Mouse (Mus musculus): ENCODE measurements at regions not wholly inside any gene's neighbourhood (a gene's known extent, or its start where the extent isn't known, plus 50 kb on each side); places are given as distances from the start of the nearest gene placed in this dataset.

GRCm38 (mm10) chr10:45855514-45855913, 277.9 kb downstream of the Hace1 start:
- no peaks in the 10 kb centered on the region for H3K36me3 ChIP-seq (ENCODE audit: insufficient read depth)
- H3K27me3 ChIP-seq (ENCODE audit: insufficient read depth, low read length): no peaks in the 10 kb centered on the region
- no peak for DNase-seq
- no peak overlapping the region for H3K27ac ChIP-seq (ENCODE audit: low read depth, low read length)
- TF ChIP-seq CTCF (IDR thresholded peaks at IDR 0.05; ENCODE audit: low read depth): no peak
- no peak overlapping the region for H3K9ac ChIP-seq
- 81% methylated on average over 3 of the region's 3 CpGs for WGBS
- no peaks in the 10 kb centered on the region for H3K9me3 ChIP-seq (ENCODE audit: low read length)
- H3K4me3 ChIP-seq (ENCODE audit: low read depth, low read length): no peak overlapping the region
- no peaks in the 10 kb centered on the region for H3K4me1 ChIP-seq (ENCODE audit: insufficient read depth)
- ATAC-seq: no peak
- no peak overlapping the region for H3K4me2 ChIP-seq (ENCODE audit: low read depth)

DNA sequence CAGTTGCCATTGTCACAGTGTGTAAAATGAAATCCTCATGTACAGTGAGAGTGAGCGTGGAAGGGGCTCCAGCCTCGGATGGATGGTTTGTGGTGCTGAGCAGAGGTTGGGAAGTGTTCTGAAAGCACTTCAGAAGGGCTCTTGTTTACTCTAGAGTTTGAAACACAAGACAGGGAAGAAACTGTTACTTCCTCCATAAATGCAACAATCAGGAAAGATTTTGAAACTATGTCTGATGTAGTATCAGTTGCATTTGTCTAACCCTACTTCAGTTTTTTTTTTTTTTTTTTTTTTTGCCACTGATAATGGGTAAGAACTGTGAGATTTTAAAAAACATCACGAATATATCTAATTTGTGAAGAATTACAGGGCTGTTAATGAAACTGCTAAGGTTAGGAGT, 281.5 kb downstream of the Hace1 start:
- H3K4me1 ChIP-seq (ENCODE audit: insufficient read depth): no peaks in the 10 kb centered on the region
- ATAC-seq (no peak), DNase-seq (no peak)
- H3K4me3 ChIP-seq (ENCODE audit: low read depth, low read length): no peak overlapping the region
- no peaks in the 10 kb centered on the region for H3K9me3 ChIP-seq (ENCODE audit: low read length)
- H3K9ac ChIP-seq: no peak overlapping the region
- no peak overlapping the region for H3K4me2 ChIP-seq (ENCODE audit: low read depth)
- no peaks in the 10 kb centered on the region for H3K36me3 ChIP-seq (ENCODE audit: insufficient read depth)
- H3K27me3 ChIP-seq (ENCODE audit: insufficient read depth, low read length): no peaks in the 10 kb centered on the region
- no peak for TF ChIP-seq CTCF (IDR thresholded peaks at IDR 0.05; ENCODE audit: low read depth)
- WGBS: 69% methylated on average over 3 of the region's 3 CpGs
- H3K27ac ChIP-seq (ENCODE audit: low read depth, low read length): no peak overlapping the region

GRCm38 (mm10) chr10:45859909-45860308, 282.3 kb downstream of the Hace1 start:
- TF ChIP-seq CTCF (IDR thresholded peaks at IDR 0.05; ENCODE audit: low read depth): no peak
- no peak overlapping the region for H3K9ac ChIP-seq
- H3K4me1 ChIP-seq (ENCODE audit: insufficient read depth): no peaks in the 10 kb centered on the region
- WGBS: 39% methylated on average over 4 of the region's 4 CpGs
- no peaks in the 10 kb centered on the region for H3K27me3 ChIP-seq (ENCODE audit: insufficient read depth, low read length)
- no peak overlapping the region for H3K27ac ChIP-seq (ENCODE audit: low read depth, low read length)
- H3K9me3 ChIP-seq (ENCODE audit: low read length): no peaks in the 10 kb centered on the region
- no peak overlapping the region for H3K4me2 ChIP-seq (ENCODE audit: low read depth)
- no peak for DNase-seq
- H3K36me3 ChIP-seq (ENCODE audit: insufficient read depth): no peaks in the 10 kb centered on the region
- H3K4me3 ChIP-seq (ENCODE audit: low read depth, low read length): no peak overlapping the region
- ATAC-seq: no peak

DNA sequence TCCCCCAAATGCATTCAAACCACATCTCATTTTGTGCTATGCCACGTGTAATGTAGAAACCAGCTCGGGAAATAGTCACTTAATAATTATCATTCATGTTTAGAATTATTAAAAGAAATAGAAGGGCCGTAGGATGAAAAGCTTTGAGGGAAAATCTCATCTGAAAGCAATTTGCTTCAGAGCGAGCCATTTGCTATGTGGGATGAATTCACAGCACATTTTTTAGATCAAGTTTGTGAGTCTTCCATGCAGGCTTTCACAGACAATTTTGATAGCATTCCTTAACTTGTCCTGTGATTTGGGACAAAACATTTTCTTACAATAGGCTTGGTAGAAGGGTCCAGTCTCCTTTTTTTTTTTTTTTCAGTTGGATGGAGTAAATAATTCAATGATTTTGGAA, 283.1 kb downstream of the Hace1 start:
- H3K27ac ChIP-seq (ENCODE audit: low read depth, low read length): no peak overlapping the region

DNA sequence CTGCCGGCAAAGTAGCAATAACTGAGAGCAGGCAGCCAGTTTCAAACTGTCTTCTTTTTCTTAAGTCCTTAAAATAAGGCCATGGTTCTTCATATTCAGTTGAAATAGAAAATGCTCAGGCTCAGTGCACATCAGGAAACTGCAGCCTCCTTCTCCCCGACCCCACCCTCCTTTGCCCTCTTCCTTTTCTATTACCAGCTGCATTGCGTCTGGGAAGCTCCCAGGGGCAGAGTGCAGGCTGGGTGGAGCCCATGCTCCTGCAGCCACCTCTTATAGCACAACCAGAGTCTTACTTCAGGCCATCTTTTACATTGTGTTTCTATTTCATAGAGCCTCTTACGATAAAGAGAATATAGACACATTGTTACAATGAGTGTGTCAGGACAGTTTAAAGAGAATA, 288.2 kb downstream of the Hace1 start:
- no peak overlapping the region for H3K4me2 ChIP-seq (ENCODE audit: low read depth)
- H3K4me1 ChIP-seq (ENCODE audit: insufficient read depth): no peaks in the 10 kb centered on the region
- no peaks in the 10 kb centered on the region for H3K9me3 ChIP-seq (ENCODE audit: low read length)
- H3K9ac ChIP-seq: no peak overlapping the region
- no peak overlapping the region for H3K27ac ChIP-seq (ENCODE audit: low read depth, low read length)
- H3K4me3 ChIP-seq (ENCODE audit: low read depth, low read length): no peak overlapping the region
- ATAC-seq (no peak), DNase-seq (no peak)
- H3K27me3 ChIP-seq (ENCODE audit: insufficient read depth, low read length): no peaks in the 10 kb centered on the region
- 57% methylated on average over 4 of the region's 4 CpGs for WGBS
- no peaks in the 10 kb centered on the region for H3K36me3 ChIP-seq (ENCODE audit: insufficient read depth)
- TF ChIP-seq CTCF (IDR thresholded peaks at IDR 0.05; ENCODE audit: low read depth): no peak

More for the DNA sequence above, 283.1 kb downstream of the Hace1 start:
- no peaks in the 10 kb centered on the region for H3K4me1 ChIP-seq (ENCODE audit: insufficient read depth)
- no peaks in the 10 kb centered on the region for H3K27me3 ChIP-seq (ENCODE audit: insufficient read depth, low read length)
- no peak for TF ChIP-seq CTCF (IDR thresholded peaks at IDR 0.05; ENCODE audit: low read depth)
- H3K4me3 ChIP-seq (ENCODE audit: low read depth, low read length): no peak overlapping the region
- no peak overlapping the region for H3K4me2 ChIP-seq (ENCODE audit: low read depth)
- no peaks in the 10 kb centered on the region for H3K36me3 ChIP-seq (ENCODE audit: insufficient read depth)
- no peak overlapping the region for H3K9ac ChIP-seq
- H3K9me3 ChIP-seq (ENCODE audit: low read length): no peaks in the 10 kb centered on the region
- 48% methylated on average over 4 of the region's 4 CpGs for WGBS
- ATAC-seq (no peak), DNase-seq (no peak)

DNA sequence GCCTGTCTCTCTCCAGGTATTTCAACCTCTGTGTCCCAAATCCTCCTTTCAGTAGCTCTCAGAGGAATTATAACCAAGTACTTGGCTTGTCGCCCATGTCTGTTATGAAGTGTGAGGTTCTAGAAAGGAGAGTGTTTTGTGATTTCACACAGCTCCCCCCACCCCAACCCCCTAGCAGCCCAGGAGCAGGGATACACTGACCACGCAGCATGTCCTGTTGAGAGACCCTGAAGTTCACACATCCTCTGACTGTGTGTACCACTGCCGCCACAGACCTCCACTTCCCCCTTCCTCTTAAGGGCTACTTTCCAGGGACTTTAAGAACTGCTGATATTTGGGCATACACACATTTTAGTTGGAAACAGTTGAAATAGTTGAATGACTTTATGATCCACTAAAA, 289.2 kb downstream of the Hace1 start:
- WGBS: 84% methylated on average over 3 of the region's 3 CpGs
- no peaks in the 10 kb centered on the region for H3K36me3 ChIP-seq (ENCODE audit: insufficient read depth)
- no peaks in the 10 kb centered on the region for H3K4me1 ChIP-seq (ENCODE audit: insufficient read depth)
- H3K4me3 ChIP-seq (ENCODE audit: low read depth, low read length): no peak overlapping the region
- TF ChIP-seq CTCF (IDR thresholded peaks at IDR 0.05; ENCODE audit: low read depth): no peak
- H3K27ac ChIP-seq (ENCODE audit: low read depth, low read length): no peak overlapping the region
- H3K27me3 ChIP-seq (ENCODE audit: insufficient read depth, low read length): no peaks in the 10 kb centered on the region
- H3K9me3 ChIP-seq (ENCODE audit: low read length): no peaks in the 10 kb centered on the region
- H3K4me2 ChIP-seq (ENCODE audit: low read depth): no peak overlapping the region
- no peak for ATAC-seq
- no peak overlapping the region for H3K9ac ChIP-seq
- no peak for DNase-seq

DNA sequence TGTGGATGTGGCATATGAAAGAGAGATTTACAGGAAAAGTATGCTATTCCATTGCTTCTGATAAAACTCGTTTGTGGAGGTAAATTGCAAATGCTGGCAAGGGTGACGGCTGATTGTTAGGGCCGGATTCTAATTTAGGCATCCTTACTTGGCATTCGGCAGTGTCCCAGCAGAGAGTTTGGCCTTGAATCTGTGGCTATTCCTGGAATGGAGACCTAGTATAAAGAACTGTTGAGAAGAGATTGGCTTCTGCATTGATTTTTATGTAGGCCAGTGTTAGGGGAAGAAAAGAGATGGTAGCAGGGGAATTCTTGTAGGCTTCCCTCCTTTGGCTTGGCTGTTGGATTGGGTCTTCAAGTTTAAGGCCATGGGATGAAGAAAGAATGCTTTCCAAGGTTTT, 293.4 kb downstream of the Hace1 start:
- DNase-seq (no peak), ATAC-seq (no peak)
- Histone ChIP-seq H3K4me2 (ENCODE audit: low read depth) (no peak overlapping the region), H3K4me1 (ENCODE audit: insufficient read depth) (no peaks in the 10 kb centered on the region), H3K4me3 (ENCODE audit: low read depth, low read length) (no peak overlapping the region), H3K9me3 (ENCODE audit: low read length) (no peaks in the 10 kb centered on the region), H3K27ac (ENCODE audit: low read depth, low read length) (no peak overlapping the region), H3K9ac (no peak overlapping the region), H3K27me3 (ENCODE audit: insufficient read depth, low read length) (no peaks in the 10 kb centered on the region), H3K36me3 (ENCODE audit: insufficient read depth) (no peaks in the 10 kb centered on the region)
- no peak for TF ChIP-seq CTCF (IDR thresholded peaks at IDR 0.05; ENCODE audit: low read depth)
- WGBS: 50% methylated on average over 4 of the region's 4 CpGs

Measured in forebrain, postnatal 0 days (tissue).